Mouse (Mus musculus): ENCODE results near the gene Pgghg.

- TF ChIP-seq TAL1 (conservative IDR thresholded peaks at IDR 0.05; ENCODE audit: low read depth, low read length) (no peak), GATA1 (IDR thresholded peaks at IDR 0.05; ENCODE audit: borderline replicate concordance, low read length) (no peak), CTCF (IDR thresholded peaks at IDR 0.05; ENCODE audit: low read depth, low read length) (no peak)
These were observed 49.4 kb downstream of the Pgghg start for GRCm38 (mm10) chr7:140990622-140991021.

All from G1E (cell line).